Mouse (Mus musculus) erythroblast, adult 5-6 weeks (primary cell): Measurements from ENCODE around the gene Gm17949. TPM values are rescaled to one million over a fixed set of nuclear protein-coding genes. Genes with fewer than 3 reads are reported as not detected.

Experiments
- ATAC-seq: replicated peaks from 2 replicates; pipeline ENCODE4 v1.8.0; 2016; ENCODE audit warnings: moderate number of reproducible peaks, mild to moderate bottlenecking, moderate TSS enrichment, inconsistent platforms; ENCODE audit not compliant: poor library complexity, low FRiP score, severe bottlenecking
- total RNA-seq, 2 experiments: library from RNA; stranded (forward) in 1 of 2; stranded (reverse) in 1 of 2; fragments of 150-400 nt in 1 of 2; fragments of 200-764, 138-1000 nt in 1 of 2; gene quantifications; 2 replicates each; pipeline versions ENCODE4 v1.2.3 to v1.2.4; 2015 to 2017; ENCODE audit warnings: low replicate concordance in 2 of 2

The Gm17949 gene
- total RNA-seq, 2 experiments from 2014 or later, result not detected

DNA sequence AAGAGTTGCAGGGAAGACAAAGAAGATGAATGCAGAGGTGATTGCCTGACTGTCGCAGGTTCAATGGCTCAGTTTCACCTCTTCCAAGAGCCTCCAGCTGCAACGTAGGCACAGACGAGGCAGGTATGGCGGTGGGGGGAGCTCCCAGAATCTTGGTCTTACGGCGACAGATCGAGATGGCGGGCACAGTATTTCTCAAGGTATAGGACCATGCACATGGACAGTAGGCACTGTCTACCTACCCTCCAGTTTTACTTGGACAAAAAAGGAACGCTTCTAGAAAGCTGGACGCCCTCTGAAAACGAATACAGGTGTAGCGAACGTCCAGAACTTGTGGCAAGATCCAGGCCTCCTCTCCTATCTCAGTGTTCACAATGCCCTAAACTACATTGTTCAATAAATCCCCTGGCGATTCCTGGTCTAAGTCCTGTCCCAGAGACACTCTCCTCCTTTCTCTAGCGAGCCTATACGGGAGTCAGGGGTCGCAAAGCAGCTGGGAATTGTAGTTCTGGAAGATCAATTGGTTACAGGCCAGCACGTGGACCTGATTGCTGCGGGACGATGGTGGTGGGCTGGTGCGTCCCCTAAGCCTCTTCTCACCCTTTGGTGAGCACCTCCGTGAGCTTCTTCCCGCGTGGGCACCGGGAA is 21.7 kb upstream of the Gm17949 start:
- peak; percentile 74 for ATAC-seq

DNA sequence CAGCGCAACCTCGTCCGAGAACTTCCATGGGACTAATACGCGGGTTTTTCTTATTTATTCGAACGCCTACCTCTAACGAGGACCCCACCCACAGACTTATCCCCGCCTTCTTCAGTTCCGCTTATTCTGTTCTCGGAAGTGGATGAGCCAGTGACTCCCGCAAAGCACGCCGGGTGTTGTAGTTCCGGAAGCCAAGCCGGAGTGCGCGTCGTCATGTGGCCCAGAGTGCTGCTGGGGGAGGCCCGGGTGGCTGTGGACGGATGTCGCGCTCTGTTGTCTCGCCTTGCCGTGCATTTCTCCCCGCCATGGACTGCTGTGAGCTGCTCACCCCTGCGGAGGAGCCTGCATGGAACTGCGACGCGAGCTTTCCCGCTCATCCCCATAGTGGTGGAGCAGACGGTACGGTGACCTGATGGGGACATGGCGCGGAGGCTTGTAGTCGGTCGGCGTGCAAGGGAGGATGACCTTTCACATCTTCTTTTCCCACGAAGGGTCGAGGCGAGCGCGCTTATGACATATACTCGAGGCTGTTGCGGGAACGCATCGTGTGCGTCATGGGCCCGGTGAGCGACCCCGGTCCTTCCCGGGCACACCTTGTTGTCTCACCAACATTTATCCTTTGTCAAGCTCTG is 21.0 kb upstream of the Gm17949 start, which contains the start of gene Clpp:
Gene Clpp (plus strand): TSS at position 191 of the 632 bp plus-strand sequence.
- ATAC-seq, result peak; percentile 97

DNA sequence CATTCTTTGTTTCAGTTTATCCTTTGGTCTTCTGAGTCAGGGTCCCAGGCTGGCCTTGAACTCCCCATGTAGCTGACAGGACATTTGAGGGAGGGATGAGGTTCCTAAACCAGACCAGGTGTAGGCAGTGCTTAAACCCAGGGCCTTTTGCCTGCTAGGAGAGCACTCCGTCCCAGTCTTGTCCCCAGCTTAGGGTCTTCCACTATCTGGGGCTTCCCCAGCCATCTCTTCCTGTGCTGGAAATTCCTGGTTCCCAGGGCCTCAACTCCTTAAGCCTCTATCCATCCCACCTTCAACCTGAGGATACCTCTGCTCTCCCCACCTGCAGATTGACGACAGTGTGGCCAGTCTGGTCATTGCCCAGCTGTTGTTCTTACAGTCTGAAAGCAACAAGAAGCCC is 20.3 kb upstream of the Gm17949 start:
- ATAC-seq, result no peak

DNA sequence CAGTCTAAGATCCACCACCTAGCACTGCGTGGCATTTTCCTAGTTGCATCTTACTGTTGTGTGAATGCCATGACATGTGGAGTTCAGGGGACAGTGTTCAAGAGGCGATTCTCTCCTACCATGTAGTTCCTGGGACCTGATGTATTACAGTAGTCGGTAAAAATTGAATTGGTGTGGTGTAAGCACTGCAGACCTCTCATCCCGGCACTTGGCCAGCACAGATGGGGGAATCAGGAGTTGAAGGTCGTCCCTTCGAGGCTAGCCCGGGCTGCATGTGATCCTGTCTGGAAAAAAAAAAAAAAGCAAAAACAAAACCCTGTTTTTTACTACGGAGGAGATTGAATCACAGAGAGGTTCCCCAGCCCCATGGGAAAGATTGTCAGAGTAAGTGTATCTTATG is 16.2 kb upstream of the Gm17949 start:
- no peak for ATAC-seq

DNA sequence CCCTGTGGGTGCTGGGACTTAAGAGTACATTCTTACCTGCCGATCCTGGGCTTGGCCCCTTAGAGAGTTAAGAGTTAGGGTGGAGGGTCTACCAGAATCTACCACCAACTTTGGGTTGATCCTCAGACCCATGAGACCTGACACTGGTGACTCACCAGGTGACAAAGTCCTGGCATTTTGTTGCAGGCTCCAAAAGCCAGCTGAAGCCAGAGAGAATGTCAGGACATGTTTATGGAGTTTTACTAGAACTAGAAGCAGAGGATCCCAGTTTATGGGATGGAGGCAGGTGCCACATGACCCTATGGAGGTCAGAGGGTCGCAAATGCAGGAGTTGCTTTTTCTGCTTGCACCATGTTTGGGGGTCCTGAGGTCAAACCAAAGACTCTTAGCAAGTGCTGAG is 14.8 kb upstream of the Gm17949 start:
- no peak for ATAC-seq

DNA sequence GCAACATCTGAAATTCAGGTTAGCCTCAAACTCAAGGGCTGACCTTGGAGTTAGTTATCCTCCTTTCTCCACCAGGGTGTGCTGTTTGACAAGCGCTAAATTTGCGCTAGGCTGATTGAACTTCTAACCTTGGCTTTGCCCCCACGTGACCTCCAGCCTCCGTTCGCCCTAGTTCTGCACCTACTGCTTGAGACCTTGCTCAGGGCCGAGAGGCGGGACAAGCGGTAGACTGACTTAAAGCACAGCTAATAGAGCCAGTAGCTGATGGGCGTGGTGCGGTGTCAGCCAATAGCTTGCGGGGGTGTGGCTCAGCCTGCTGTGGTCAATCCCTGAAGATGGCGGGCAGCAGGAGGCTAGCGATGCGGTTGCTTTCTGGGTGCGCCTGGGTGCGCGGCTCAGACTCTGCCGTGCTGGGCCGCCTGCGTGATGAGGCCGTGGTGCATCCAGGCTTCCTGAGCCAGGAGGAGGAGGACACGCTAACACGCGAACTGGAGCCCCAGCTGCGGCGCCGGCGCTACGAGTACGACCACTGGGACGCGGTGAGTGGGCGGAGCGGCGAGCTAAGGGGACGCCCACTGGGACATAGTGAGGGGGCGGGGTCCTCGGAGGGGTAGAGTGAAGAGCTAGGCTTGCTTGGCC is 14.1 kb upstream of the Gm17949 start, which contains the start of gene Alkbh7:
Gene Alkbh7 (plus strand): TSS at position 311 of the 639 bp plus-strand sequence.
- peak; percentile 95 for ATAC-seq

DNA sequence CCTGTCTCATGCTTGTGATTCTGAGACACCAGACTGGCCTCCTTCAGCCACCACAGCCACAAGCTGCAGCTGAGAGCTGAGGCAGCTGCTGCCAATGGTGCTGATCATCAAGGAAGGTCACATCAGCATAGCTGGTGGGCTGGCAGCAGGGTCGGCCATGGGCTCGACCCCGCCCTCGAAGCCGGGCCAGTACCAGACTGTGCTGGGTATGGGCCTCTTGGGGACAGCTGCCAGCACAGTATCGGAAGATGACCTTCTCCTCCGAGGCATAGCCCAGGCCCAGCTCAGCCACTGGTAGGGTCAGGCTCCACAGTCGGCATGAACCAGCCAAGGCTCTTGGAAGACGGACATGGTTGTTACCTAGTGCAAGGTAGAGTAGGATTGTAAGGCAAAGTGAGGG is 11.9 kb upstream of the Gm17949 start:
- ATAC-seq, result no peak

DNA sequence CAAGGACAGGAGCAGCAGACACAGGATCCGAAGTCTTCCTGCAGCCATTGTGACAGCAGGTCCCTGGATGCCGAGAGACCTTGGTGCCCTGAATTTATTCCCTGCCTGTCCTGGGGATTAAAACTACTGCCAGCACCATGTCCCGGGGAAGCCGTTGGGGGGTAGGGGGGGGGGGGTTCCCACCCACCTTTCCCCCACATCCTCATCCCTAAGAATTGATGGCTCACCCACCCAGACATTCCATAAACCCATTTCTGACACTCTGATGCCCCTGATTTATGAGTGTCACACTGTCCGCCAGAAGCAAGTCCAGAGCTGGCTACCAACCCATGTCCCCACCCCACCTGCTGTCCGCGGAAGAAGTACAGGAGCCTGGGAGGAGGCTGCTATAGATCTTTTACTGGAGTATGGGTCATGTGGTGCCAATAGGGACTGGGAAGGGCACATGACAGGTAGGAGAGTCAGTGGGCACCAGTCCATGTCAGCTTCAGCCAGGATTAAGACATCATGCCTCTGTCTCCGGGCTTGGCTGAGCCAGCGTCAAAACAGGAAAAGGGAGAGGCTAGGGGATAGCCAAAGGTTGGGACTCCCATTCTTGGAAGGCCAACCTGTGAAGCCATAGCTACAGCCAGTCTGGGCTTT is 11.2 kb upstream of the Gm17949 start, which contains the start of gene Pspn:
Gene Pspn (minus strand): TSS at position 51 of the 642 bp plus-strand sequence.
- ATAC-seq, result no peak

DNA sequence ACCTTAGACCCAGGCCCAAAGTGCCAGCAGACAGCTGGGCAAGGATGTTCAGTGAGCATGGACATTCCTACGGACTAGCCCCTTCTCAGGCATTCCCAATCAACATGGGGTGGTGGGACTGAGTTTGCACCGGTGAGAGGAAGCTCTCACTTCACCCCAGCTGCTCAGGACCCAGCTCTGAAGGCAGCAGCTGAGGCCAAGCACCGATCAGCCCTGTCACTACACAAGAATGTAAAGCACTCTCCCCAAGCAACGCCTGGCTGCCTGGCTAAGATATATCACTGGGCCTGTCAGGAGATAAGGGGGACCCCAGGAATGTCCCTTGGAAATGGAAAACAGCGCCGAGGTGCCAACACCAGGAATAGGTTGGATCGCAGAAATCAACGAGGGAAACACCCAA is 10.0 kb upstream of the Gm17949 start:
- ATAC-seq, result no peak

DNA sequence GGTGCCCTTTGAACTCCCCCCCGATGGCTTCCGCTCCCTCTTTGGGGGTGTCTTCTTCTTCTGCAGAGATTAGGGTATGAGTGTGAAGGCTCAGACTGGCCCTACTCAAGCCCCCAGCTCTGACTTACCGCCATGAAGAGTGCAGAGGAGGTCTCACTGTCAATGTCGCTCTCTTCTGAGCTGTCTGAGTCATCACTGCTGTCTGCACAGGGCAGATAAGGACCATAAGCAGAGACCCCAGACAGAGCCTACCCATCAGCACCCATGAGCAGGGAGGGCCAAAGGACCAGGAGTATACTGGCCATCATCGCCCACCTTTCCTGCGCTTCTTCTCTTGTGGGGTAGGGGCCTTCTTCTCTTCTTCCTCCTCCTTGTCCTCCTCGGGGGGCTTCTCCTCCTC is 7.3 kb upstream of the Gm17949 start:
- no peak for ATAC-seq

DNA sequence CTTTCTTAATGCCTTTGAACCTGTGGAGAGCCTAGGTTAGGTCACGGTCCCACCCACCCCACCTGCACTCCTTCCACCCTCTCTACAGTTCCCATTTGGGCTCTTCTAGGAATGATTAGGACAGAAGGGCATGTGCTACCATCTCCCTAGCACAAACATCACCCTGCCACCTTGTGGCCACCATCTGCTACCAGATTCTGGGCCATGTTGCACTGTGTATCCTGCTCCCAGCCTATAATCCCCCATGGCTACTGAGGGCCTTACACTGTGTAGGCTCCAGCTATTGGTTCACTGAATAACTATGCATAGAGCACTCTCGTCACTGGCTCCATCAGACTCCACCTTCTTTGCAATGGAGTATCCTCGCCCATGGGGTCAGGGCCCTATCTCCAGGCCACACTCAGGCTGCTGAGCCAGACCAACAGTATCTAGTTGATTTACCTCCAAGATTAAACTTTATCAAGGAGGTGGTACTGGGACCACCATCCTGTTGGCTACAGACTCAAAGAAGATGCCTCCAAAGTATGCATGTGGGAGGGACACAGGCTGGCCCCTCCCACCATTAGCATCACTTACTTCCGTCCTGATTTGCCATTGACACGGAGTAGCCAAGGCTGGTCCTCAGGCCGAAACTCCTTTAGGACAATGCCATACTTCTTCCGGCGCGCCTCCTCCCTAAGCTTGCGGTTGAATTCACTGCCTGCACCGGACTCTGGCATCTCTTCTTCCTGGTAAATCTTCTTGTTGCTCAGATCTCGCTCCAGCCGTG is 3.9 kb upstream of the Gm17949 start:
- ATAC-seq, result no peak

DNA sequence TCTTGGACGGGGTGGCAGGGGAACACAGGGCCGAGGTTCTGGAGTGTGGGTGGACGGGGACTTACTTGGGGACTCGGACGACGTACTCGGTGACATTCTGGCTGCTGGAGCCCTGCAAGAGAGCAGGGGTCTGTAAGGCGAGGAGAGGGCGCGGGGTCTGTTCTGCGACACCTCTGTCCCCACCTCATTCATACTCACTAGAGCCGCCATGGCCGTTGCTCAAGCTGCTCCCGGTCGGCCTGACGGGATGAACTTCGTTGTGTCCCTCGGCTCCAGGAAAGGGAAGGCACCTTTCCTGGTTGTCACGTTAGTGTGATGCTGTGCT is 396 bp upstream of the Gm17949 start:
- ATAC-seq, result peak; percentile 57

DNA sequence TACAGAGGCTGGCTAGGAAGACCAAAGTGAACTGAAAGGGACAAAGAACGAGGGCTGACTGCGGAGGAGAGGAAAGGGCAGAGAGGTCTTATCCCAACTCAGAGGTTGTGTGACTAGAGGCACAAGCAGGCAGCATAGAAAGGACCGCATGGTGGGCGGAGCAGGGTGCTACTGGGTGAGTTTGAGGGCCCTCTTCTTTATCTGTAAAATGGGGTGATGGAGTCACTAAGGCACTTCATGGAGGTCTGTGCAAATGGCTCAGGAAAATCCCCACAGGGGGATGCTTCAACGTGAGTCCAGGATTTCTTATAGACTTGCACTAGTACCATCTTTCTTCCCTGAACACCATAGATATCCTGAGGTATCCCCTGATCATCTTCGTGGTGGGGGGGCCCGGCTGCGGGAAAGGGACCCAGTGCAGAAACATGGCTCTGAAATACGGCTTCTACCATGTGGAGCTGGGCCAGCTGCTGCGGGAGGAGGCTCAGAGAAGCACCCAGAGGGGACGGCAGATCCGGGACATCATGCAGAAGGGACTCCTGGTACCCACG is 1.1 kb downstream of the Gm17949 start:
- no peak for ATAC-seq

DNA sequence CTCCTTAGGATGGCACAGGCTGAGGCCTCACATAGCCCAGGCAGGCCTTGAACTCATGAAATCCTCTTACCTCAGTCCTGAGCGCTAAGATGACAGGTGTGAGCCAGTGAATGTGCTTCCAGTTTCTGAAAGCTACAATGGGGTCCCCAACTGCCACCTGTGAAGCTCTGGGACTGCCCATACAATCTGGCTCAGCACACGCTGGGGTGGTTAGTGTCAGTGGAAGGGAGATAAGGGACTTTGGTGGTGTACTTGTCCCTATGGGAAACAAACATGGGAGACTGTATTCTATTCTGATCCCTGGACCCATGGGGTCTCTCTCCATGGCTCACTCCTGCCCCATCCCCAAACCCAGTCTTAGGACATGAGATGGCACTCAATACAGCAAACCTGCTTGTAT is 8.4 kb downstream of the Gm17949 start:
- peak; percentile 77 for ATAC-seq

DNA sequence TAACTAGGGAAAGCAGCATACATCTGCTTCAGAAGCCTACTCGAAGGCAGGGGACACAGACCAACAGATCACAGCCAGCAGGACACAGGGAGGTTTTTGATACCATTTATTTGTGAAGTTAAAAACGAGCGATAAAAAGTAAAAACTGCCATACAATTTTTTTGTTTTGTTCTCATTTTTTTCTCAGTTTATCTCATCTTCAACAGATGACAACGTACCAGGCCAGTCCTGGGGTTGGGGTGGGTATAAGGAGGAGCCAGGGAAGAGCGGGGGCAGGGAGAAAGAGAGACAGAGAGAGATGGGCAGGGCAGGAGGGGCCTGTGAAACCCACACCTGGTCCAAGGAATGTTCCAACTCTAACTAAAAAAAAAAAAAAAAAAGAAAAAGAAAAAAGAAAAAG is 9.7 kb downstream of the Gm17949 start:
- no peak for ATAC-seq

DNA sequence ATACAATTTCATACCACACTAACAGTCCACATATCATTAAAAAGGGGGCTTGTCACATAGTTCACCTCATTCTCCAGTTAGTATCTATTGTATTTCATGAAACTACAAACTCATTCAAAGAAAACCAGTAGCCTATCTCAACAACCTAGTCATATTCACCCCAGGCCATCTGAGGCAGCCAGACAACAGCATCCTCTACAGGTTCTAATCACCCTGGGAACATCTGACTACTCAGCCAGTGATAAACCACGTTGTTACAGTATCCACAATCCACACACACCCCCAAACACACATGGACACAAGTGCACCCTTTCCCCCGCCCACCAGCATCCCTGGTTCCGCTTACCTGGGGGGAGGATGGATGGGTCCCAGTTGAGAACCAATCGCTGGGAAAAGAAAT is 16.2 kb downstream of the Gm17949 start:
- no peak for ATAC-seq

DNA sequence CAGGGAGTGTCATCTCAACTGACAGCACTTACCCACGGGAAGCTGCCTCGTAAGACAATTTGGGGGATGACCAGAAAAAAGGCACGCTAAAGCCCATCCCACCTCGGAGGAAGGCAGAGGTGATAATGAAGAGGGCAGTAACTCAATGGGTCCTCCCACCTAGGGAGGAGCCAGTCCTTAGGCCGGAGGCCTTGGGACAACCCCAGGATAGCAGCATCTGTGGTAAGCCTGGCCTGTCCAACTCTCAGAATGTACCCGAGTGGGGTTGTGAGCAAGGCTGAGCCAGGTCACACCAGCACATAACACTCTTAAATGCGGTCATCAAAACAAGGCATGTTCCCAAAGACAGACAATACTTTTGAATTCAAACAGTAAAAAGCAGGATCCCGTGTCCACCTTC is 18.4 kb downstream of the Gm17949 start:
- ATAC-seq, result peak; percentile 63

DNA sequence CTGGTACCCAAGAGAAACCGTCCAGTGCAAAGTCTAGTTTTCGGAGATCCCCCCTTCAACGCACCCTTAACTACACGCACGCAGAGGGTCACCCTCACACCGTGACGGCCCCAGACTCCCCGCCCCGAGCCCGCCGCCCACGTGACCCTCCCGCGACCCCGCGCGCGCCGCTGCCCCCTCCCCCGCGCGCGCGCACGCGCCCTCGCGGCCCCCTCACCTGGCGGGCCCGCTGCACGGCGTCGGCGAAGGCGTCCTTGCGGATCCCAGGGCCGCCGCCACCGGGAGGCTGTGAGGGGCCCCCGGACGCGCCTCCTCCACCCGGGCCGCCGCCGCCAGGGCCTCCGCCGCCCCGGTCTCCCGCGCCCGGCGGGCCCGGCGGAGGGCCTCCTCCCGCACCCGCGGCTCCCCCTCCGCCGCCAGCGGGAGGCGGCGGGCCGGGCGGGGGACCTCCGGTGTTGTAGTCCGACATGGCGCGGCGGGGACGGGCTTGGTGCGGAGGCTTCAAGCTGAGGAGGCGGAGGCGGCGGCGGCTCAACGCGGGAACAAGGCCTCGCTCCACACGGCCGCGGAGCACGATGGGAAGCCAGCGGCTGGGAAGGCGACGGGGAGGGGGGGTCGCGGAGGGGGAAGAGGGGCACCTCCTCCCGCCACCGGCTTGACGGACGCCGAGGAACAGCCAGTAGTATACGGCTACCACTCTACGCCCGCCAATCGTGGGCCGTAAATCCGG is 19.8 kb downstream of the Gm17949 start, which contains the start of gene Khsrp:
Gene Khsrp (minus strand): TSS at position 592 of the 730 bp plus-strand sequence.
- ATAC-seq, result no peak
